Mouse (Mus musculus) heart, embryonic 13.5 days (tissue): ENCODE data around the gene Fcgr3. TPM values are rescaled to one million over a fixed set of nuclear protein-coding genes. Genes with fewer than 3 reads are reported as not detected.
"Not testable (repeated sequence)": the region's sequence is repeated elsewhere in the genome, so short reads cannot be mapped to it uniquely, and the experiment has no call there.

Experiments
- ATAC-seq: fragments of 200-750 bp; cut with Nextera tagmentation; 2 replicates; pipeline ENCODE4 v1.8.0; 2017; ENCODE audit warnings: moderate TSS enrichment; ENCODE audit not compliant: insufficient number of reproducible peaks, low FRiP score, low TSS enrichment; ENCODE audit errors: extremely low read depth
- H3K27ac ChIP-seq: fragments of 300-500 bp; sonication (generic); replicated peaks from 2 replicates; pipeline ENCODE4 v1.5.1; 2015; ENCODE audit warnings: moderate library complexity, mild to moderate bottlenecking, inconsistent platforms
- H3K27me3 ChIP-seq: fragments of 300-500 bp; sonication (generic); replicated peaks from 2 replicates; pipeline ENCODE4 v1.6.1; 2015; ENCODE audit warnings: mild to moderate bottlenecking, inconsistent platforms
- H3K36me3 ChIP-seq: fragments of 300-500 bp; sonication (generic); 2 replicates; pipeline ENCODE4 v1.6.1; 2015; ENCODE audit warnings: mild to moderate bottlenecking, inconsistent platforms
- H3K4me1 ChIP-seq: fragments of 300-500 bp; sonication (generic); 2 replicates; pipeline ENCODE4 v1.6.1; 2015; ENCODE audit warnings: inconsistent platforms
- H3K4me2 ChIP-seq: fragments of 300-500 bp; sonication (generic); 2 replicates; pipeline ENCODE4 v1.6.1; 2015; ENCODE audit warnings: inconsistent platforms, mild to moderate bottlenecking, moderate library complexity
- H3K4me3 ChIP-seq: fragments of 300-500 bp; sonication (generic); 2 replicates; pipeline ENCODE4 v1.5.1; 2015; ENCODE audit warnings: moderate library complexity, mild to moderate bottlenecking, inconsistent platforms
- H3K9ac ChIP-seq: fragments of 300-500 bp; sonication (generic); 2 replicates; pipeline ENCODE4 v1.6.1; 2015; ENCODE audit warnings: inconsistent platforms, mild to moderate bottlenecking, moderate library complexity
- H3K9me3 ChIP-seq: fragments of 300-500 bp; sonication (generic); 2 replicates; pipeline ENCODE4 v1.6.1; 2016; ENCODE audit warnings: inconsistent platforms
- WGBS: fragments of 180-500 bp; shearing (Covaris S2); methylation state at CpG from one replicate; pipeline ENCODE4 v1.1.7; 2015; ENCODE audit warnings: mixed read lengths; 5-methylcytosine and 5-hydroxymethylcytosine counted together
- polyA plus RNA-seq: library from polyadenylated mRNA; unstranded; fragments of >200 nt; fragmentation: Nextera tagmentation; extraction: Ambion mirVana; gene quantifications from 2 replicates; pipeline ENCODE4 v1.2.1, GENCODE M21; 2015

Fcgr3 gene
- polyA plus RNA-seq, 1 experiment from 2014 or later: 9.1 TPM

DNA sequence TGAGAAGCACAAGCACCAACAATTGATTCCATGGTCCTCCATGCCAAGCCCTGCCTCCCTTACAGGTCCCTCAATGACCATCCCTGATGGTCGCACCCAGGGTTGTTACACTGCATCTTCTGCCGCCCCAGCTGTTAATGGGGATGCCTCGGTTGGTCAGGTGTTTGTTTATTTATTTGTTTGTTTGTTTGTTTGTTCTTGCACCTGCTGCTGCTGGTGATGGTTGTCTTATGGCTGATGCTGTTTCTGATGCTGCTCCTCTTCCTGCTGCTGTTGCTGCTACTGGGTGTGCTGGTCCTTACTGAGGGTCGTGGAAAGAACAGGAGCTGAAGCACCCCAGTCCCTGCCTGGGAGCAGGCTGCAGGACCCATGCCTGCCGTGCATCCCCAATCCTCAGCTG is 3.2 kb upstream of the Fcgr3 start:
- H3K9me3 ChIP-seq, H3K27ac ChIP-seq, H3K4me2 ChIP-seq, H3K9ac ChIP-seq, H3K36me3 ChIP-seq, ATAC-seq, H3K4me3 ChIP-seq, H3K4me1 ChIP-seq: not testable (repeated sequence)
- WGBS: 51% methylated on average over 5 of the region's 5 CpGs
- H3K27me3 ChIP-seq: peaks cover 49% of the 10 kb centered on the region

DNA sequence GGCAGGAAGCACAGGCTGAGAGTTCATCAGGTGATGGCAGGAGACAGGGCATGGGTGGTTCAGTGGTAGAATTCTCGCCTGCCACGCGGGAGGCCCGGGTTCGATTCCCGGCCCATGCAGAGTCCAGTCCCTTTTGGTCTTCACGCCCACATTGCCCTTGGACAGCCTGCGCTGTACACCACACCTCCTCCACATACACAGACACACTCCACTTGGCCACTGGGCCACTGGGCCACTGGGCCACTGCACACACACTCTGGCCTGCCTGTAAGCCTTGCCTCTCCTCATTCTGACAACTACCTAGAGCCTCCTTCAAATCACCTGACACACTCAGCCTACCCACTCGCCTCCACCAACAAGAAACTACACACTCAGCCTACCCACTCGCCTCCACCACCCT is 1.8 kb upstream of the Fcgr3 start:
- peaks cover 49% of the 10 kb centered on the region for H3K27me3 ChIP-seq
- ATAC-seq, H3K27ac ChIP-seq, H3K4me2 ChIP-seq, H3K9ac ChIP-seq, H3K4me1 ChIP-seq, H3K4me3 ChIP-seq, H3K36me3 ChIP-seq, H3K9me3 ChIP-seq: not testable (repeated sequence)
- WGBS: 31% methylated on average over 5 of the region's 10 CpGs

DNA sequence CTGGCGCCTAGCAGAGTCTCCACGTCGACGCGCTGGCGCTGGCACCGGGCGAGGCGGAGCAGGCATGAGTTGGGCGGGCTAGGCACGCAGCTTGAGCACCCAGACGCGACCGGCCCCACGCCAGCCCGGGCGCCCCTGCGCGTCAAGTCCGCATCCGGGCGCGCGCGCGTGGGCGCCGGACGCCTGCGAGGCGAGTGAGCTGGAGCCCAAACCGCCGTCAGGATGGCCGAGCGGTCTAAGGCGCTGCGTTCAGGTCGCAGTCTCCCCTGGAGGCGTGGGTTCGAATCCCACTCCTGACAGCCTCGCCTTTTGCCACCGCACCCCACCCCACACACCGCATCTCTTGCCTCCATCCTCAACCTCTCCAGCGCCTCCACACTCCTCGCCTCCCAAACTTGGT is 1.0 kb upstream of the Fcgr3 start:
- Histone ChIP-seq H3K4me3 (peak overlapping the region; percentile 41), H3K4me2 (peak overlapping the region; percentile 58), H3K27me3 (peaks cover 45% of the 10 kb centered on the region)
- not testable (repeated sequence) for H3K9me3 ChIP-seq, H3K4me1 ChIP-seq, H3K9ac ChIP-seq, H3K27ac ChIP-seq, H3K36me3 ChIP-seq, ATAC-seq
- 6% methylated on average over 31 of the region's 45 CpGs for WGBS

DNA sequence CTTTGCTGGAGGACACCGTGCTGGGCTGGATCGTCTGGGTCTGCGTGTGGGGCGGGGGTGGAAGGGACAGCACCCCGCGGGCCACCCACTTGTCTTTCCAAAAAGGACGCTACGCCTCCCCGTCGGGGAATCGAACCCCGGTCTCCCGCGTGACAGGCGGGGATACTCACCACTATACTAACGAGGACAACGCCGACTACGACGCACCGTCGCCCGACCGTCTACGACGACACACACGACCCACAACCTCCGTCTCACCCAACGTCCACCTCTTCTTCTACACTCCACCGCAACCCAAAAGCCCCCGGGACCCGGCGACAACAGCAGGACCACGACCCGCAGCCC is 480 bp upstream of the Fcgr3 start:
- not testable (repeated sequence) for H3K36me3 ChIP-seq, H3K9ac ChIP-seq, H3K9me3 ChIP-seq, H3K27ac ChIP-seq
- Histone ChIP-seq H3K4me1 (peaks cover 14% of the 10 kb centered on the region), H3K27me3 (peaks cover 44% of the 10 kb centered on the region), H3K4me3 (peak overlapping the region; percentile 46), H3K4me2 (peak overlapping the region; percentile 59)
- ATAC-seq: peak; percentile 22; the same call in 1 of the 2 replicates
- under 1% methylated on average over 25 of the region's 35 CpGs for WGBS

DNA sequence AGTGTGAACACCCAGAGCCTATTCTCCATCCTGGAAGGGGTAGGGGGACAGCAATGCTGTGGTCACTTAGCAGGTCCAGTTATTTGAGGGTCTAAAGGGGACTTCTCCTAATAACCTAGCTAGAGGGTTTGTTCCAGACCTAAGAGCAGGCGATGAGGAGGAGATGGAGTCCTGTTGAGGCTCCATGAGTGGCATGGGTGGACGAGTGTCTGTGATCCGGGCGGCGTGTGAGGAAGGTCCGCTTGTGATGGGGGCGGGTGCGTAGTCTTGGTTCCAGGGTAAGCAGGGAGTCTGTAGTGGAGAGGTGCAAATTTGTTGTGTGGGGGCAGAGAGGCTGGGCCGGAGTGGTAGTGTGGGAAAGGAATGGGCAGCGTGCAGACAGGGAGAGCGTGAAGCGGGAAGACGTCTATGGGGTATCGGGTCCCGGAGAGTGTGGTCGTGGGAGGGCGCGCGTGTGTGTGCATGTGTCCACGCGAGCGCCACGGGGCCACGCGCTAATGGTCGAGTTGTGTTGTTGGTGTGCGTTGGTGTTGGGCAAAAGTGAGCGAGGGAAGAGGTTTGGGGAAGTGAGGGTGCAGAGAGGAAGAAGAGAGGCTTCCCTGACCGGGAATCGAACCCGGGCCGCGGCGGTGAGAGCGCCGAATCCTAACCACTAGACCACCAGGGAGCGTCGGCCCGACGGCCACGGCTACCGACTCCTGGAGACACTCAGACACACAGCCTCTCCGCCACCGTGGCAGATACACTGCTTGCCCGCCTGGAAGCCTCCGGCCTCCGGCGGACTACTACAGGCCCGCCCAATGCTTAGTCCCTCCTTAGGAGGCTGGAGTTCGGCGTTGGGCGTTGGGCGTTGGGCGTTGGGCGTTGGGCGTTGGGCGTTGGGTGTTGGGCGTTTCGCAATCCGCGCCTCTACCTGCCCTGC is 905 bp downstream of the Fcgr3 start:
- Histone ChIP-seq H3K4me3 (peak overlapping the region; percentile 46), H3K9ac (peak overlapping the region; percentile 58), H3K4me1 (peaks cover 16% of the 10 kb centered on the region), H3K27me3 (peaks cover 35% of the 10 kb centered on the region), H3K4me2 (peak overlapping the region; percentile 59)
- WGBS: 8% methylated on average over 42 of the region's 61 CpGs
- H3K9me3 ChIP-seq, H3K27ac ChIP-seq, H3K36me3 ChIP-seq: not testable (repeated sequence)
- peak; percentile 52 for ATAC-seq

DNA sequence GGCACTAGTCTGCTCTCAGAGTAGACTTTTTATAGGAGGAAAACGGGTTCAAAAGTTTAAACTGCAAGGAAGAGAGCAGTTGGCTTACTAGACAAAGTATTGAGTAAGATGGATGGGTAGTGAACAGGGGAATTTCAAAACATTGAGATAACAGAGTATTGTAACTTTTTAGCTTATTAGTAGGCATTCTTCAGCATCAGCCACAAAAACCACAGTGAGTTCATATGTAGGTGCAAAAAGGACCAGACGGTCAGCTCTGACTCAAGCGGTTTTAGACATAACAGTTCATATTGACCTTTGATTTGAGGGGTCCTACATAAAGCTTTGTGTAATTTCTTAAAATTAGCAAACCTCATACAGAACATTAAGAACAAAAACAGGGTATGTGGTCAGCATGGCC is 3.2 kb downstream of the Fcgr3 start:
- Histone ChIP-seq H3K9me3 (no peaks in the 10 kb centered on the region), H3K4me1 (peaks cover 16% of the 10 kb centered on the region), H3K27me3 (peaks cover 29% of the 10 kb centered on the region), H3K36me3 (no peaks in the 10 kb centered on the region), H3K27ac (no peak overlapping the region), H3K4me3 (no peak overlapping the region), H3K9ac (no peak overlapping the region), H3K4me2 (no peak overlapping the region)
- 82% methylated on average over 3 of the region's 3 CpGs for WGBS
- ATAC-seq: no peak

DNA sequence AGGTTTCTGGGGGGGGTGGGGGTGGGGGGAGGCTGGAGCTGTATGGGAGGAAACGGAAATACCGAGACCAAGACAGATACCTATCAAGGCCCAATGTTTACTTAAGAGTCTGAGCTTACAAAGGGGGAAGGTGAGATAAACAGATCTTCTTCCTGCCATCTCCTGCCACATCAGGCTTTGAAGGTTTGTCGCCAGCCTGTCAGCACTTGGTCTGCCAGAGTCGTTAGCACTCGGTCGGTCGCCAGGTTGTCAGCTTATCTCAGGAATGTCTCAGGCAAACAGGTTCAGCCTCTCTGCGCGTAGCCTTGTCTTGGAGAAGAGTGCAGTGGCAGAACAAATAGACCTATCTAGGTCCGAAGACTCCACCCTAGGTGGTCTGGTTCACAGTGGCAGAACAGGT is 4.3 kb downstream of the Fcgr3 start:
- ATAC-seq: no peak
- H3K4me2 ChIP-seq: peak overlapping the region; percentile 43
- peak overlapping the region; percentile 14; the same call in 1 of the 2 replicates for H3K4me3 ChIP-seq
- 4% methylated on average over 10 of the region's 10 CpGs for WGBS
- H3K9ac ChIP-seq: peak overlapping the region; percentile 44; the same call in 1 of the 2 replicates
- no peaks in the 10 kb centered on the region for H3K9me3 ChIP-seq
- no peaks in the 10 kb centered on the region for H3K36me3 ChIP-seq
- H3K27ac ChIP-seq: no peak overlapping the region
- peaks cover 21% of the 10 kb centered on the region for H3K27me3 ChIP-seq
- H3K4me1 ChIP-seq: peaks cover 16% of the 10 kb centered on the region

DNA sequence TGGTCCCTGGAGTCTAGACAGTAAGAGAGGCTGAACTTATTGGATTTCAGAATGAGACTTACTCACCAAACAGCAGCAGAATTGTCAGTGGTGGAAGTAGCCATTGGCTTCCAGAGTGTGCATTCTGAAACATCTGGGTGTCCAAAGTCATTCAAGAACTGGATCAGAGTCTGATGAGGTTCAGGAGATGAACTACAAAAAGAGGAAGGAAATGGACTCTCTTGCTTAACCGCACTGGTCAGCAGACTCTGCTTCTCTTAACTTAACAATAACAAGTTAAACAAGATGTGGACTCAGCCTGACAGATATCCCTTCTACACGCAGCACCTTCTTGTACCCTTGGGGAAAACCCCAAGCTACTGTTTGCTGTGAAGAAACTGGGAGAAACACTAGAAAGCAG is 5.5 kb downstream of the Fcgr3 start:
- Histone ChIP-seq H3K4me3 (no peak overlapping the region), H3K9me3 (no peaks in the 10 kb centered on the region), H3K4me2 (no peak overlapping the region), H3K27me3 (peaks cover 11% of the 10 kb centered on the region), H3K27ac (no peak overlapping the region), H3K4me1 (peaks cover 13% of the 10 kb centered on the region), H3K36me3 (no peaks in the 10 kb centered on the region), H3K9ac (no peak overlapping the region)
- WGBS: 61% methylated on average over 2 of the region's 2 CpGs
- no peak for ATAC-seq

DNA sequence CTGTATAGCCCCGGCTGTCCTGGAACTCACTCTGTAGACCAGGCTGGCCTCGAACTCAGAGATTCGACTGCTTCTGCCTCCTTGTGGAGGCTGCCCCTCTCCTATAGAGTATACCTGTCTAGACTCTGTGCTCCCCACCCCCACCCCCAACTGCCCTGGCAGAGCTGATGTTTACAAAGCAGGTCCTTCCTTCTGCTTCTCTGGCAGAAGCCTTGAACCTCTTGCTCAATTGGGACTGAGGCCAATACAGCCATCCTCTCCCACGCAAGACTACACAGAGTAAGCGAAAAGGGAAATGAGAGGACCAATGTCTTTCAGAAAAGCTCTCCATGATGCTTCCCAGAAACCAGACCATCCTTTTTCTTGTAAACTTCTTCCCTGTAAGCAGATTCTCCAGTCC is 7.5 kb downstream of the Fcgr3 start:
- Histone ChIP-seq H3K9ac (no peak overlapping the region), H3K27me3 (no peaks in the 10 kb centered on the region), H3K4me3 (no peak overlapping the region), H3K9me3 (no peaks in the 10 kb centered on the region), H3K27ac (no peak overlapping the region), H3K36me3 (no peaks in the 10 kb centered on the region), H3K4me1 (peaks cover 10% of the 10 kb centered on the region), H3K4me2 (no peak overlapping the region)
- WGBS: 77% methylated on average over 5 of the region's 5 CpGs
- no peak for ATAC-seq

DNA sequence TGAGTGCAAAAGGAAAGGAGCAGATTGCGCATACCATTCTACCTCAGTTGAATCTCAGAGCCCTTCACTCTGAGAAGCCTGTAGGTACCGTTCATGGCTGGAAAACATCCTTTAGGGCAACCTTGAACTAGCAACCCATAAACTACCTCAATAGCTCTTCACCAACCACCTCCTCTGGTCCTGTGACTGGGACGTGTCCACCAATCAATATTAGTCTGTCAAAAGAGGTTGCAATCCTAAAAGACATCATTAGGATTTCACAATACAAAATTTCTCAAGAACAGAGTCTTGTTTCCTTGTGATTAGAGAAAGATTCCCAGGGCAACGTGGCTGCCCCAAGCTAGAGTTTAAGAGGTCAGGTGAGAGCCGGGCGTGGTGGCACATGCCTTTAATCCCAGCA is 11.4 kb downstream of the Fcgr3 start:
- no peak overlapping the region for H3K27ac ChIP-seq
- H3K9ac ChIP-seq: no peak overlapping the region
- no peaks in the 10 kb centered on the region for H3K9me3 ChIP-seq
- ATAC-seq: no peak
- H3K4me1 ChIP-seq: no peaks in the 10 kb centered on the region
- no peaks in the 10 kb centered on the region for H3K27me3 ChIP-seq
- H3K4me2 ChIP-seq: no peak overlapping the region
- WGBS: 85% methylated on average over 6 of the region's 6 CpGs
- H3K4me3 ChIP-seq: no peak overlapping the region
- H3K36me3 ChIP-seq: no peaks in the 10 kb centered on the region

DNA sequence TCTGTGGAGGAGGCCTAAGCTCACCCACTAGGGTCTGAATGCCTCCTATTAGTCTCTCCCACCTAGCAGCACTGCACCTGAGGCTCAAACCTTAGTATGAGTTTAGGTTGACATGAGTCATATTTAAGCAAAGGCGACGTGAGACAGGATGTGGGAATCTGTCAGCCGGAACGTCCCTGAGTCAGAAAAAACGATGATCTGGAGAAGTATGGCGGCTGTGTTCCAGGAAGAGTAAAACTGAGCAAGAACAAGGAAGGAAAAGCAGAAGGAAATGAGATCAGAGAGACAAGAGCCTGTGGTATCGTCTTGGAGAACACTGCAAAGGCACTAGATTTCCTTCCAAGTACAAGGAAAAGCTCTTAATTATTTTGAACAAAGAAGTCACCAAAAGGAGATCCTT is 14.0 kb downstream of the Fcgr3 start:
- no peak overlapping the region for H3K4me3 ChIP-seq
- 80% methylated on average over 7 of the region's 7 CpGs for WGBS
- ATAC-seq: no peak
- H3K27me3 ChIP-seq: no peaks in the 10 kb centered on the region
- no peaks in the 10 kb centered on the region for H3K4me1 ChIP-seq
- H3K4me2 ChIP-seq: no peak overlapping the region
- H3K9me3 ChIP-seq: no peaks in the 10 kb centered on the region
- H3K36me3 ChIP-seq: no peaks in the 10 kb centered on the region
- H3K27ac ChIP-seq: no peak overlapping the region
- no peak overlapping the region for H3K9ac ChIP-seq

DNA sequence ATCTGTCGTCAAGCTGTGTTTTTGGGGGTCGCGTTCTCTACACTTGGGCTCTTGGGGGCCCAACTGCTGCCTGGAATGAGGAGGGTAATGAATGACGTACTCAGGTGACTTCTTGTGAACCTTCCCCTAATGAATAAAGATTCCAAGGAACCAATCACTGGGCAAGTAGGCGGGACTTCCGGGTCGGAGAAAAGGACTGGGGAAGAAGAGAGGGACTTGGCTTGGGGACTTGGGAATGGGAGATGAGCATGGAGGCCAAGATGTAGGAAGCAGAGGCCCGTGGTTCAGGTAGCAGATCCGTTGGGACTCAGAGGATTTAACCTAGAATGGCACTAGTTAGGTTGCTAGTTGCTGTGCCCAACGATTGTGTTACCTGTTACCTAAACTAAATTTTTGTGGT is 15.5 kb downstream of the Fcgr3 start:
- Histone ChIP-seq H3K4me2 (peak overlapping the region; percentile 20; the same call in 1 of the 2 replicates), H3K4me1 (0 out of 2 replicates have a peak, but pooled peaks cover 4% of the 10 kb centered on the region), H3K27ac (no peak overlapping the region), H3K9me3 (no peaks in the 10 kb centered on the region), H3K4me3 (peak overlapping the region; percentile 21), H3K9ac (no peak overlapping the region), H3K36me3 (no peaks in the 10 kb centered on the region), H3K27me3 (no peaks in the 10 kb centered on the region)
- ATAC-seq: no peak
- 58% methylated on average over 10 of the region's 10 CpGs for WGBS
